Mouse (Mus musculus): ENCODE results near the gene Gimap7.

GRCm38 (mm10) chr6:48669446-48669969, 48.9 kb upstream of the Gimap7 start:
- TF ChIP-seq GATA1 (IDR thresholded peaks at IDR 0.05; ENCODE audit: low read length) (no peak), TAL1 (IDR thresholded peaks at IDR 0.05; ENCODE audit: low read length) (no peak)
